In the genomic region with DNA sequence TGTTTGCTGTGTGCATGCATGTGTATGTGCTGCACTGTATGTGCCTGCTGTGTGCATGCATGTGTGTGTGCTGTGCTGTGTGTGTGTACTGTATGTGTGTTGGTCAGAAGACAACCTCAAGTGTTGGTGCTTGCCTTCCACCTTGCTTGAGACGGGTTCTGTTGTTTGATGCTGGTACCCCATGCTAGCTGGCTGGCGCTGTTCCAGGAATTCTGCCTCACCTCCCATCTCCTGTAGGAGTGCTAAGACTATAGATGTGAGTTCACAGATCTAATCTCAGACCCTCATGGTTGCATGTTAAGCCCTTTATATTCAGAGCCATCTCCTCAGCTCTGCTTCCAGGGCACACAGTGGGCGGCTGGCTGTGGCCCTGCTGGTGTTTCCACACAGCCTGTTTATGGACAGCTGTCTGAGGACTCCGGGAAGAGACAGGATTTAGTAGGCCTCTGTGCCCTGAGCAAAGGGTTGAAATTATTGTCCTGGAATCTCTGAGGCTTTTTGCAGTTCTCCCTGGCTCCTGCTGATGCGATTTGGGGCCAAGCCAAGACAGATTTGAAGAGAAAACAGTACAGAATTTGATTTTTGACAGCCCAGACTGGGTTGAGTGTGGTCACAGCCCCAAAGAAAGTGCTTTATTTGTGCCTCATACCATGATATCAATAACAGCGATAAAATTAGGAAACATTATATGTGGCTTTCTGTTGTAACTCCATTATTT, we compare ENCODE assay signal across 11 mouse cellular contexts. TPM values are rescaled to one million over a fixed set of nuclear protein-coding genes. Genes with fewer than 3 reads are reported as not detected.
A peak's percentile ranks its signal among the peaks of the same experiment; 100 is the strongest.
DNase-seq lines count a peak whose midpoint lies in the region; ATAC-seq lines count a peak whose summit lies in the region.
"Had no signal": no experiment of that assay in that cellular context is flagged by ENCODE, and none has a peak within 500 bp of the region (broad histone marks: within the 10 kb centered on the region; RNA-seq: fewer than 3 reads in every experiment).

No protein-coding gene starts in this region.

- peak; percentile 21 for DNase-seq in forebrain, embryonic 14.5 days (ENCODE audit: low spot score)
- peak; percentile 25 to 32 for DNase-seq in left cerebral cortex, adult 18-20 months (ENCODE audit: low spot score in 2 of 2)
- DNase-seq in left cerebral cortex, adult 11 months (ENCODE audit: low spot score) = no peak
- DNase-seq in NIH3T3 (ENCODE audit: low read depth) = peak; percentile 9
- DNase-seq in embryo, embryonic 9.5 days (ENCODE audit: extremely low spot score) = no peak
- DNase-seq in thymus, postnatal 0 days (ENCODE audit: low spot score) = no peak
- DNase-seq: B cell, adult 2 months; kidney, postnatal 14 days had no signal

- H3K36me3 ChIP-seq in forebrain, embryonic 14.5 days (ENCODE audit: control insufficient read depth, insufficient read depth, low read length) = no peaks in the 10 kb centered on the region
- H3K36me3 ChIP-seq in forebrain, embryonic 12.5 days (replicated peaks) = no peaks in the 10 kb centered on the region
- H3K36me3 ChIP-seq in midbrain, embryonic 15.5 days (replicated peaks) = no peaks in the 10 kb centered on the region

- no peak overlapping the region for H3K4me2 ChIP-seq in forebrain, embryonic 14.5 days (ENCODE audit: low read length)
- no peak overlapping the region for H3K4me2 ChIP-seq in forebrain, embryonic 12.5 days
- no peak overlapping the region for H3K4me2 ChIP-seq in midbrain, embryonic 15.5 days

- no peak for ATAC-seq in forebrain, embryonic 14.5 days
- no peak for ATAC-seq in forebrain, embryonic 12.5 days (ENCODE audit: low FRiP score)
- no peak for ATAC-seq in midbrain, embryonic 15.5 days (replicated peaks)

- H3K9me3 ChIP-seq in forebrain, embryonic 14.5 days (replicated peaks; ENCODE audit: control insufficient read depth, low read length) = no peaks in the 10 kb centered on the region
- 0 out of 2 replicates have a peak, but pooled peaks cover 7% of the 10 kb centered on the region for H3K9me3 ChIP-seq in forebrain, embryonic 12.5 days
- no peaks in the 10 kb centered on the region for H3K9me3 ChIP-seq in midbrain, embryonic 15.5 days

- 68% methylated on average over 6 of the region's 6 CpGs for WGBS in forebrain, embryonic 14.5 days
- WGBS in forebrain, embryonic 12.5 days = 82% methylated on average over 6 of the region's 6 CpGs
- WGBS in midbrain, embryonic 15.5 days = 70% methylated on average over 6 of the region's 6 CpGs

- no peak overlapping the region for H3K27ac ChIP-seq in forebrain, embryonic 14.5 days (ENCODE audit: low read depth, low read length)
- H3K27ac ChIP-seq in forebrain, embryonic 12.5 days = no peak overlapping the region
- H3K27ac ChIP-seq in midbrain, embryonic 15.5 days = 0 out of 2 replicates have a peak overlapping the region, but pooled peaks have one; percentile 3

- H3K4me1 ChIP-seq in forebrain, embryonic 14.5 days (ENCODE audit: control insufficient read depth, insufficient read depth, low read length) = no peaks in the 10 kb centered on the region
- 0 out of 2 replicates have a peak, but pooled peaks cover 4% of the 10 kb centered on the region for H3K4me1 ChIP-seq in forebrain, embryonic 12.5 days
- no peaks in the 10 kb centered on the region for H3K4me1 ChIP-seq in midbrain, embryonic 15.5 days

- H3K4me3 ChIP-seq in forebrain, embryonic 14.5 days (ENCODE audit: low read depth, low read length) = no peak overlapping the region
- no peak overlapping the region for H3K4me3 ChIP-seq in forebrain, embryonic 12.5 days (replicated peaks)
- H3K4me3 ChIP-seq in midbrain, embryonic 15.5 days = no peak overlapping the region

- H3K9ac ChIP-seq in forebrain, embryonic 14.5 days (ENCODE audit: low read length) = no peak overlapping the region
- no peak overlapping the region for H3K9ac ChIP-seq in forebrain, embryonic 12.5 days
- H3K9ac ChIP-seq in midbrain, embryonic 15.5 days = no peak overlapping the region

- H3K27me3 ChIP-seq in forebrain, embryonic 14.5 days (replicated peaks; ENCODE audit: control insufficient read depth, insufficient read depth, low read length) = no peaks in the 10 kb centered on the region
- H3K27me3 ChIP-seq in forebrain, embryonic 12.5 days = 0 out of 2 replicates have a peak, but pooled peaks cover 4% of the 10 kb centered on the region
- H3K27me3 ChIP-seq in midbrain, embryonic 15.5 days (replicated peaks) = no peaks in the 10 kb centered on the region

RNA-seq across cellular contexts. Expression of a gene that starts 6.2 kb away (rescaled TPM):
- 270 and 313 TPM in 2 replicates for polyA plus RNA-seq in forebrain, embryonic 14.5 days (2014; fragmentation: Nextera tagmentation; extraction: Ambion mirVana)
- polyA plus RNA-seq in forebrain, embryonic 12.5 days (2016; fragmentation: Nextera tagmentation; extraction: Ambion mirVana) = 292 and 346 TPM in 2 replicates
- 10 to 100 TPM; 31.5 to 43.7 TPM for total RNA-seq in left cerebral cortex, adult 18-20 months (2021)
- 154 and 180 TPM in 2 replicates for polyA plus RNA-seq in midbrain, embryonic 15.5 days (2015; fragmentation: Nextera tagmentation; extraction: Ambion mirVana)
- 1,002 and 1,087 TPM in 2 replicates for polyA plus RNA-seq in thymus, postnatal 0 days (2015; fragmentation: Nextera tagmentation; extraction: Ambion mirVana)

RNA-seq across cellular contexts. Expression of a gene that starts 10.4 kb away (rescaled TPM):
- polyA plus RNA-seq in forebrain, embryonic 14.5 days (2014; fragmentation: Nextera tagmentation; extraction: Ambion mirVana) = 1.4 and 1.7 TPM in 2 replicates
- polyA plus RNA-seq in forebrain, embryonic 12.5 days (2016; fragmentation: Nextera tagmentation; extraction: Ambion mirVana) = 1.6 TPM in 2 replicates
- 10 to 100 TPM; 48.5 to 48.9 TPM for total RNA-seq in left cerebral cortex, adult 18-20 months (2021)
- polyA plus RNA-seq in midbrain, embryonic 15.5 days (2015; fragmentation: Nextera tagmentation; extraction: Ambion mirVana) = 2.8 and 4.3 TPM in 2 replicates
- 20.2 and 21.7 TPM in 2 replicates for polyA plus RNA-seq in thymus, postnatal 0 days (2015; fragmentation: Nextera tagmentation; extraction: Ambion mirVana)
- total RNA-seq: megakaryocyte progenitor cell, adult 5-6 weeks had no signal

RNA-seq across cellular contexts. Expression of a gene that starts 55.0 kb away (rescaled TPM):
- 10.6 and 14.1 TPM in 2 replicates for polyA plus RNA-seq in forebrain, embryonic 14.5 days (2014; fragmentation: Nextera tagmentation; extraction: Ambion mirVana)
- 13.9 and 14.5 TPM in 2 replicates for polyA plus RNA-seq in forebrain, embryonic 12.5 days (2016; fragmentation: Nextera tagmentation; extraction: Ambion mirVana)
- 10 to 100 TPM; 83.6 to 91.5 TPM for total RNA-seq in left cerebral cortex, adult 18-20 months (2021)
- polyA plus RNA-seq in midbrain, embryonic 15.5 days (2015; fragmentation: Nextera tagmentation; extraction: Ambion mirVana) = 30.8 and 30.9 TPM in 2 replicates
- 14.5 and 16.4 TPM in 2 replicates for polyA plus RNA-seq in thymus, postnatal 0 days (2015; fragmentation: Nextera tagmentation; extraction: Ambion mirVana)

Comparison
In these comparisons a context has a peak if more than half of its experiments do, and no peak if none do; other contexts are left out.
1. DNase-seq: peak in forebrain, embryonic 14.5 days (single experiment), left cerebral cortex, adult 18-20 months (2 of 2) and NIH3T3 (single experiment); none in left cerebral cortex, adult 11 months (single experiment), embryo, embryonic 9.5 days (single experiment) and thymus, postnatal 0 days (single experiment).